11 mouse cellular contexts compared by ENCODE assay signal in the genomic region with DNA sequence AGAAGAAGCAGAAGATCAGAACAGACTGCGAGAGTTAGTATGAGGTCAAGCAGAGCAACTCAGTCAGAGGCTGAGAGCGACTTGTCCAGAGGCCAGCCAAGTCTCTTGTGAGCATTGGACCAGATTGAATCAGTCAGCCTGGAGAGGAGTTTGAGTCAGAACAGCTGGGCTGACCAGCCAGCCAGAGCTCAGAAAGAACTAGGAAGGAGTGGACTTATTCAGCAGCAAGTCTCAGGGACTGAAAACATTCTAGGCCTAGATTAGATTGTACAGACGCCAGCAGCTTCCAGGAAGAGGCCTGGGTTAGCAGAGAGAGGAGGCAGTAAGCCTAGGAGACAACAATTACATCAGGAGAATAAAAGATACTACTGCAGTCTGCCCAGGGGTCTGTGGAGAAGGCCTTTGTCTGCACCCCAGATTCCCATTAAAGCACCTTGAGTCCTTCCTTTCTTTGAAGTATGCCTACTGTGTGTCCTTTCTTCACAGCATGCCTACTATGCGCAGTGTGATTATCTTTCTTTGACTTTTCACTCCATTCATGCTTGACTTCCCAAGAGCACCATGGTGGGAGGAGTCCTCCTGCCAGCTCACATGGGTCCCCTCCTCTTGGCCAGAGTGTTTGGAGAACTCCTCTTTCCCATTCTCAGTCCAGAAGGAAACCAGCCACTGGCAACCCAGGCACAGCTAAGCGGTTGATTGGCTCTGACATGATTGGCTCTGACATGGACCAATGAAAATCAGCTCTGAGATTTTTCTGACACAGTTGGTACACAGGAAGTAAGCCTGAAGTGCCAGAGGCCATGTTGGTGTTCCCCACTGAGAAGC. TPM values are rescaled to one million over a fixed set of nuclear protein-coding genes. Genes with fewer than 3 reads are reported as not detected.
DNase-seq lines count a peak whose midpoint lies in the region; ATAC-seq lines count a peak whose summit lies in the region.
"Had no signal": no experiment of that assay in that cellular context is flagged by ENCODE, and none has a peak within 500 bp of the region (broad histone marks: within the 10 kb centered on the region; RNA-seq: fewer than 3 reads in every experiment).

No protein-coding gene starts in this region.

- H3K27ac ChIP-seq in heart, embryonic 10.5 days: no peak overlapping the region
- peak overlapping the region; percentile 21; the same call in 1 of the 2 replicates for H3K27ac ChIP-seq in kidney, embryonic 14.5 days (ENCODE audit: low read depth, low read length)
- no peak overlapping the region for H3K27ac ChIP-seq in hindbrain, embryonic 13.5 days
- H3K27ac ChIP-seq: left cerebral cortex, adult 2 months; neural tube, embryonic 12.5 days had no signal

- H3K27me3 ChIP-seq in heart, embryonic 10.5 days (ENCODE audit: insufficient read depth, poor library complexity, severe bottlenecking): 0 out of 2 replicates have a peak, but pooled peaks cover 17% of the 10 kb centered on the region
- no peaks in the 10 kb centered on the region for H3K27me3 ChIP-seq in kidney, embryonic 14.5 days (ENCODE audit: control insufficient read depth, insufficient read depth, low read length)
- no peaks in the 10 kb centered on the region for H3K27me3 ChIP-seq in hindbrain, embryonic 13.5 days
- H3K27me3 ChIP-seq: neural tube, embryonic 12.5 days had no signal

- WGBS in heart, embryonic 10.5 days: 68% methylated on average over 5 of the region's 5 CpGs
- WGBS in kidney, embryonic 14.5 days: 65% methylated on average over 5 of the region's 5 CpGs
- whole genome bisulfite sequencing in hindbrain, embryonic 13.5 days: 78% methylated on average over 5 of the region's 5 CpGs

- no peaks in the 10 kb centered on the region for H3K36me3 ChIP-seq in heart, embryonic 10.5 days
- H3K36me3 ChIP-seq in kidney, embryonic 14.5 days (ENCODE audit: control insufficient read depth, insufficient read depth, low read length): no peaks in the 10 kb centered on the region
- 0 out of 2 replicates have a peak, but pooled peaks cover 5% of the 10 kb centered on the region for H3K36me3 ChIP-seq in hindbrain, embryonic 13.5 days
- H3K36me3 ChIP-seq: neural tube, embryonic 12.5 days had no signal

- DNase-seq in heart, adult 18-20 months: peak; percentile 69 to 89
- no peak for DNase-seq in heart, embryonic 10.5 days (ENCODE audit: low spot score)
- DNase-seq in heart, adult 9 months (ENCODE audit: low spot score in 2 of 2): peak; percentile 84 to 85
- DNase-seq in lung, postnatal 4 days: peak; percentile 39 to 81
- DNase-seq in left cerebral cortex, postnatal 14 days (ENCODE audit: low spot score in 2 of 2): no peak
- no peak for DNase-seq in thymus, adult 18-20 months
- DNase-seq: cerebellum, adult 2 months had no signal

- no peak overlapping the region for H3K4me3 ChIP-seq in heart, embryonic 10.5 days
- no peak overlapping the region for H3K4me3 ChIP-seq in kidney, embryonic 14.5 days (ENCODE audit: low read length)
- no peak overlapping the region for H3K4me3 ChIP-seq in hindbrain, embryonic 13.5 days
- H3K4me3 ChIP-seq: left cerebral cortex, adult 2 months; neural tube, embryonic 12.5 days had no signal

- no peak overlapping the region for H3K4me2 ChIP-seq in kidney, embryonic 14.5 days (replicated peaks; ENCODE audit: low read depth, low read length)
- H3K4me2 ChIP-seq in hindbrain, embryonic 13.5 days: no peak overlapping the region
- H3K4me2 ChIP-seq: neural tube, embryonic 12.5 days had no signal

- intact Hi-C loops in left cerebral cortex, postnatal 14 days (cut with DNase I): no loop called here

- peak; percentile 74 for ATAC-seq in kidney, embryonic 14.5 days (ENCODE audit: low FRiP score, low TSS enrichment)
- no peak for ATAC-seq in hindbrain, embryonic 13.5 days (ENCODE audit: low FRiP score)

- no peak overlapping the region for H3K9ac ChIP-seq in kidney, embryonic 14.5 days (ENCODE audit: low read depth, low read length)
- no peak overlapping the region for H3K9ac ChIP-seq in hindbrain, embryonic 13.5 days
- H3K9ac ChIP-seq: neural tube, embryonic 12.5 days had no signal

- H3K9me3 ChIP-seq in heart, embryonic 10.5 days: no peaks in the 10 kb centered on the region
- no peaks in the 10 kb centered on the region for H3K9me3 ChIP-seq in kidney, embryonic 14.5 days (ENCODE audit: control insufficient read depth, low read length)
- H3K9me3 ChIP-seq in hindbrain, embryonic 13.5 days: no peaks in the 10 kb centered on the region
- H3K9me3 ChIP-seq: neural tube, embryonic 12.5 days had no signal

- peaks cover 2% of the 10 kb centered on the region for H3K4me1 ChIP-seq in heart, embryonic 10.5 days
- H3K4me1 ChIP-seq in kidney, embryonic 14.5 days (ENCODE audit: control insufficient read depth, insufficient read depth, low read length): peaks cover 4% of the 10 kb centered on the region; the same call in 1 of the 2 replicates
- peaks cover 8% of the 10 kb centered on the region; the same call in 1 of the 2 replicates for H3K4me1 ChIP-seq in hindbrain, embryonic 13.5 days (replicated peaks)
- H3K4me1 ChIP-seq: neural tube, embryonic 12.5 days had no signal

RNA-seq across cellular contexts. Expression of a gene that starts 16.7 kb away (rescaled TPM):
- total RNA-seq in heart, adult 18-20 months (2021): 10 to 100 TPM; 32.8 to 36.1 TPM
- 0.16 and 0.21 TPM in 2 replicates for polyA plus RNA-seq in heart, embryonic 10.5 days (2016; fragmentation: Nextera tagmentation; extraction: Ambion mirVana)
- polyA plus RNA-seq in kidney, embryonic 14.5 days (2014; fragmentation: Nextera tagmentation; extraction: Ambion mirVana): 1.5 and 1.7 TPM in 2 replicates
- 100 to 1,000 TPM; 149 to 157 TPM for total RNA-seq in left cerebral cortex, postnatal 14 days (2021)
- polyA plus RNA-seq in hindbrain, embryonic 13.5 days (2015; fragmentation: Nextera tagmentation; extraction: Ambion mirVana): 2.2 and 2.4 TPM in 2 replicates

Comparison
In these comparisons a context has a peak if more than half of its experiments do, and no peak if none do; other contexts are left out.
1. DNase-seq: peak in heart, adult 18-20 months (2 of 2), heart, adult 9 months (2 of 2) and lung, postnatal 4 days (2 of 2); none in heart, embryonic 10.5 days (single experiment), left cerebral cortex, postnatal 14 days (0 of 2) and thymus, adult 18-20 months (0 of 2).